Mouse (Mus musculus) spleen, adult 2 months (tissue): ENCODE results near the gene Atad1. TPM values are rescaled to one million over a fixed set of nuclear protein-coding genes. Genes with fewer than 3 reads are reported as not detected.

ENCODE experiments used
- DNase-seq, 2 experiments: peaks; one replicate each; pipeline versions ENCODE4 v3.0.0 to v3.0.0-alpha.2; 2012 to 2021; ENCODE audit warnings: low spot score in 2 of 2, low read depth in 1 of 2
- H3K27ac ChIP-seq: fragments of 200-500 bp; 2 replicates; pipeline ENCODE4 v1.5.1; 2012; ENCODE audit warnings: low read length, inconsistent platforms; ENCODE audit not compliant: insufficient read depth
- H3K27me3 ChIP-seq: fragments of 200-500 bp; 2 replicates; pipeline ENCODE4 v1.6.1; 2012; ENCODE audit warnings: mild to moderate bottlenecking, moderate library complexity, low read length, inconsistent platforms; ENCODE audit not compliant: control insufficient read depth, insufficient read depth
- H3K36me3 ChIP-seq: fragments of 200-500 bp; 2 replicates; pipeline ENCODE4 v1.6.1; 2012; ENCODE audit warnings: mild to moderate bottlenecking, low read length, inconsistent platforms; ENCODE audit not compliant: control insufficient read depth, insufficient read depth
- H3K4me1 ChIP-seq: fragments of 200-500 bp; 2 replicates; pipeline ENCODE4 v1.6.1; 2011; ENCODE audit warnings: inconsistent platforms; ENCODE audit not compliant: control insufficient read depth, insufficient read depth, insufficient read length
- H3K4me3 ChIP-seq: fragments of 200-500 bp; 2 replicates; pipeline ENCODE4 v1.5.1; 2011; ENCODE audit warnings: mild to moderate bottlenecking, inconsistent platforms; ENCODE audit not compliant: insufficient read depth, insufficient read length; ENCODE audit errors: extremely low read depth
- CTCF ChIP-seq: fragments of 200-500 bp; IDR thresholded peaks from 2 replicates; pipeline ENCODE4 v1.5.1; 2011; ENCODE audit warnings: mild to moderate bottlenecking, inconsistent platforms; ENCODE audit not compliant: insufficient read depth, insufficient read length, insufficient replicate concordance; ENCODE audit errors: extremely low read depth
- POLR2A ChIP-seq: fragments of 200-500 bp; IDR thresholded peaks from 2 replicates; pipeline ENCODE4 v1.6.1; 2011; ENCODE audit warnings: low read depth, low read length, inconsistent platforms
- WGBS: fragments of 180-500 bp; shearing (Covaris S2); methylation state at CpG from one replicate; pipeline ENCODE4 v1.1.7; 2018; 5-methylcytosine and 5-hydroxymethylcytosine counted together
- polyA plus RNA-seq: library from polyadenylated mRNA; depleted of rRNA; stranded (reverse); fragments of >200 nt; gene quantifications from 2 replicates; pipeline ENCODE4 v1.2.3, GENCODE M21; 2012

Atad1 gene
- polyA plus RNA-seq, 1 experiment, result 5.1 TPM

DNA sequence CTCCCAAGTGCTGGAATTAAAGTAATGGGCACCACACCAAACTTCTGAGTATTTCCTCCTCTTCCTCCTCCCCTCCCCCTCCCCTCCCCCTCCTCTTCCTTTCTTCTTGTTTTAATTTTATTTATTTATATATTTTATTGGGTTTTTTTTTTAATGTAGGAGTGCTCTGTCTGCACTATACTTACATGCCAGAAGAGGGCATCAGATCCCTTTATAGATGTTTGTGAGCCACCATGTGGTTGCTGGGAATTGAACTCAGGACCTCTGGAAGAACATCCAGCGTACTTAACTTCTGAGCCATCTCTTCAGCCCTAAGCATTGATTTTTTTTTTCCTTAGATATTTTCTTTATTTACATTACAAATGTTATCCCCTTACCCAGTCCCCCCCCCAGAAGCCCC lies 19.3 kb downstream of the Atad1 start:
- no peaks in the 10 kb centered on the region for H3K27me3 ChIP-seq
- no peak for DNase-seq
- H3K27ac ChIP-seq, result no peak overlapping the region
- 94% methylated on average over 1 of the region's 1 CpGs for WGBS
- H3K4me1 ChIP-seq, result no peaks in the 10 kb centered on the region
- no peak overlapping the region for H3K4me3 ChIP-seq
- TF ChIP-seq CTCF (no peak), POLR2A (no peak)
- no peaks in the 10 kb centered on the region for H3K36me3 ChIP-seq

- no peak for DNase-seq
- H3K4me3 ChIP-seq, result no peak overlapping the region
- H3K36me3 ChIP-seq, result no peaks in the 10 kb centered on the region
- H3K27me3 ChIP-seq, result no peaks in the 10 kb centered on the region
- TF ChIP-seq CTCF (no peak), POLR2A (no peak)
- no peaks in the 10 kb centered on the region; the same call in 1 of the 2 replicates for H3K4me1 ChIP-seq
- no peak overlapping the region for H3K27ac ChIP-seq
- 69% methylated on average over 3 of the region's 3 CpGs for WGBS
Measured at GRCm38 (mm10) chr19:32717590-32717989, 22.0 kb downstream of the Atad1 start.

DNA sequence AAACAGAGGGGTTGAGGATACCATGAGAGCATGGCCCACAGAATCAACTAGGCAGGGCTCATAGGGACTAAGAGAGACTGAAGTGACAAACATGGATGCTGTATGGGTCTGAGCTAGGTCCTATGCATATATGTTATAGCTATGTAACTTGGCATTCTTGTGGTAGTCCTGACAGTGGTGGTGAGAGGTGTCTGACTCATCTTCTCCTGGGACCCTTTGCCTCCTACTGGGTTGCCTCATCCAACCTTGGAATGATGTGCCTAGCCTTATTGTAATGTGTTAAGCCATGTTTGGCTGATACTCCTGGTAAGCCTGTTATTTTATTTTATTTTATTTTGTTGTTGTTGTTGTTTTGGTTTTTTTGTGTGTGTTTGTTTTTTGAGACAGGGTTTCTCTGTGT lies 23.9 kb downstream of the Atad1 start:
- Histone ChIP-seq H3K4me1 (no peaks in the 10 kb centered on the region; the same call in none of the 2 replicates), H3K4me3 (no peak overlapping the region), H3K36me3 (no peaks in the 10 kb centered on the region), H3K27me3 (no peaks in the 10 kb centered on the region), H3K27ac (no peak overlapping the region)
- no peak for DNase-seq
- TF ChIP-seq CTCF (no peak), POLR2A (no peak)

GRCm38 (mm10) chr19:32715201-32715600 lies 24.4 kb downstream of the Atad1 start:
- WGBS, result 4% methylated on average over 3 of the region's 3 CpGs
- no peak overlapping the region for H3K27ac ChIP-seq
- no peaks in the 10 kb centered on the region; the same call in none of the 2 replicates for H3K4me1 ChIP-seq
- no peaks in the 10 kb centered on the region for H3K27me3 ChIP-seq
- H3K36me3 ChIP-seq, result no peaks in the 10 kb centered on the region
- TF ChIP-seq POLR2A (no peak), CTCF (peak; percentile 84; the same call in 1 of the 2 replicates)
- peak; percentile 31 to 70 for DNase-seq
- no peak overlapping the region for H3K4me3 ChIP-seq

- Histone ChIP-seq H3K27ac (no peak overlapping the region), H3K36me3 (no peaks in the 10 kb centered on the region), H3K4me1 (no peaks in the 10 kb centered on the region; the same call in none of the 2 replicates), H3K4me3 (no peak overlapping the region), H3K27me3 (no peaks in the 10 kb centered on the region)
- WGBS, result 86% methylated on average over 3 of the region's 3 CpGs
- DNase-seq, result no peak
- no peak for TF ChIP-seq CTCF
- TF ChIP-seq POLR2A, result no peak
Measured at GRCm38 (mm10) chr19:32713471-32713870, 26.1 kb downstream of the Atad1 start.

- Histone ChIP-seq H3K4me3 (peak overlapping the region; percentile 87), H3K4me1 (no peaks in the 10 kb centered on the region; the same call in none of the 2 replicates), H3K36me3 (no peaks in the 10 kb centered on the region), H3K27me3 (no peaks in the 10 kb centered on the region), H3K27ac (peak overlapping the region; percentile 86)
- TF ChIP-seq CTCF, result 0 out of 2 replicates have a peak, but pooled peaks have one; percentile 0
- TF ChIP-seq POLR2A, result no peak
- DNase-seq, result peak; percentile 87 to 94
- WGBS, result under 1% methylated on average over 11 of the region's 11 CpGs
Measured at GRCm38 (mm10) chr19:32712588-32713042, 27.0 kb downstream of the Atad1 start.

GRCm38 (mm10) chr19:32711761-32712541 lies 27.6 kb downstream of the Atad1 start:
- WGBS, result under 1% methylated on average over 63 of the region's 63 CpGs
- Histone ChIP-seq H3K27me3 (no peaks in the 10 kb centered on the region), H3K36me3 (no peaks in the 10 kb centered on the region), H3K27ac (peak overlapping the region; percentile 86), H3K4me3 (peak overlapping the region; percentile 87), H3K4me1 (no peaks in the 10 kb centered on the region; the same call in none of the 2 replicates)
- DNase-seq, result peak; percentile 69 to 88
- TF ChIP-seq CTCF, result no peak
- TF ChIP-seq POLR2A, result peak; percentile 82
